Mouse (Mus musculus) intestine, postnatal 0 days (tissue): ENCODE measurements around the gene Mfsd6. TPM values are rescaled to one million over a fixed set of nuclear protein-coding genes. Genes with fewer than 3 reads are reported as not detected.

Source experiments
- ATAC-seq: fragments of 200-750 bp; cut with Nextera tagmentation; 2 replicates; pipeline ENCODE4 v1.8.0; 2017; ENCODE audit warnings: mild to moderate bottlenecking, moderate TSS enrichment, moderate library complexity
- H3K27ac ChIP-seq: fragments of 300-500 bp; sonication (generic); 2 replicates; pipeline ENCODE4 v1.5.1; 2014; ENCODE audit warnings: mild to moderate bottlenecking, low read depth, low read length, moderate library complexity
- H3K27me3 ChIP-seq: fragments of 300-500 bp; sonication (generic); replicated peaks from 2 replicates; pipeline ENCODE4 v1.6.1; 2014; ENCODE audit warnings: low read length, mixed read lengths; ENCODE audit not compliant: control insufficient read depth, insufficient read depth
- H3K36me3 ChIP-seq: fragments of 300-500 bp; sonication (generic); 2 replicates; pipeline ENCODE4 v1.6.1; 2014; ENCODE audit warnings: mild to moderate bottlenecking, moderate library complexity; ENCODE audit not compliant: control insufficient read depth, insufficient read depth
- H3K4me1 ChIP-seq: fragments of 300-500 bp; sonication (generic); replicated peaks from 2 replicates; pipeline ENCODE4 v1.6.1; 2014; ENCODE audit warnings: antibody characterized with exemption, low read length, mixed read lengths; ENCODE audit not compliant: control insufficient read depth, insufficient read depth
- H3K4me2 ChIP-seq: fragments of 300-500 bp; sonication (generic); replicated peaks from 2 replicates; pipeline ENCODE4 v1.6.1; 2014; ENCODE audit warnings: low read depth, mild to moderate bottlenecking, moderate library complexity
- H3K4me3 ChIP-seq: fragments of 300-500 bp; sonication (generic); 2 replicates; pipeline ENCODE4 v1.5.1; 2014; ENCODE audit warnings: low read depth, low read length
- H3K9ac ChIP-seq: fragments of 300-500 bp; sonication (generic); 2 replicates; pipeline ENCODE4 v1.6.1; 2014; ENCODE audit warnings: mild to moderate bottlenecking, low read depth, low read length
- H3K9me3 ChIP-seq: fragments of 300-500 bp; sonication (generic); 2 replicates; pipeline ENCODE4 v1.6.1; 2016; ENCODE audit warnings: mixed run types; ENCODE audit not compliant: control insufficient read depth
- CTCF ChIP-seq: sonication (generic); IDR thresholded peaks from 2 replicates; pipeline ENCODE4 v1.5.1; 2016; ENCODE audit warnings: low read depth, mild to moderate bottlenecking, control low read depth, antibody characterized with exemption, moderate library complexity
- WGBS: fragments of 180-500 bp; shearing (Covaris S2); extraction: QIAGEN DNeasy Blood & Tissue Kit; methylation state at CpG from one replicate; pipeline ENCODE4 v1.1.7; 2014; 5-methylcytosine and 5-hydroxymethylcytosine counted together
- polyA plus RNA-seq: library from polyadenylated mRNA; unstranded; fragments of >200 nt; fragmentation: Nextera tagmentation; extraction: Ambion mirVana; gene quantifications from 2 replicates; pipeline ENCODE4 v1.2.1, GENCODE M21; 2015

Gene Mfsd6
- polyA plus RNA-seq, 1 experiment from 2014 or later, result 9.1 TPM

GRCm38 (mm10) chr1:52663228-52663627 is 64.0 kb downstream of the Mfsd6 start:
- 96% methylated on average over 7 of the region's 7 CpGs for WGBS
- TF ChIP-seq CTCF, result no peak

GRCm38 (mm10) chr1:52660765-52661164 is 66.5 kb downstream of the Mfsd6 start:
- no peak for ATAC-seq
- no peaks in the 10 kb centered on the region for H3K4me1 ChIP-seq
- TF ChIP-seq CTCF, result no peak
- WGBS, result 75% methylated on average over 12 of the region's 12 CpGs
- H3K4me2 ChIP-seq, result no peak overlapping the region
- H3K27me3 ChIP-seq, result no peaks in the 10 kb centered on the region
- peaks cover 8% of the 10 kb centered on the region; the same call in 1 of the 2 replicates for H3K36me3 ChIP-seq
- H3K27ac ChIP-seq, result no peak overlapping the region
- no peak overlapping the region for H3K9ac ChIP-seq
- H3K9me3 ChIP-seq, result no peaks in the 10 kb centered on the region
- no peak overlapping the region for H3K4me3 ChIP-seq

More at GRCm38 (mm10) chr1:52663228-52663627, 64.0 kb downstream of the Mfsd6 start:
- Histone ChIP-seq H3K9me3 (no peaks in the 10 kb centered on the region), H3K4me3 (no peak overlapping the region), H3K27me3 (no peaks in the 10 kb centered on the region), H3K27ac (no peak overlapping the region), H3K4me1 (no peaks in the 10 kb centered on the region), H3K36me3 (peaks cover 4% of the 10 kb centered on the region; the same call in 1 of the 2 replicates), H3K9ac (no peak overlapping the region), H3K4me2 (no peak overlapping the region)
- ATAC-seq, result no peak

- no peak overlapping the region for H3K27ac ChIP-seq
- H3K36me3 ChIP-seq, result peaks cover 8% of the 10 kb centered on the region; the same call in 1 of the 2 replicates
- no peak overlapping the region for H3K4me2 ChIP-seq
- H3K9me3 ChIP-seq, result no peaks in the 10 kb centered on the region
- no peaks in the 10 kb centered on the region for H3K27me3 ChIP-seq
- ATAC-seq, result no peak
- no peaks in the 10 kb centered on the region for H3K4me1 ChIP-seq
- TF ChIP-seq CTCF, result no peak
- no peak overlapping the region for H3K4me3 ChIP-seq
- 33% methylated on average over 2 of the region's 2 CpGs for WGBS
- H3K9ac ChIP-seq, result no peak overlapping the region
These were observed 67.0 kb downstream of the Mfsd6 start for GRCm38 (mm10) chr1:52660278-52660677.

GRCm38 (mm10) chr1:52658160-52658559 is 69.1 kb downstream of the Mfsd6 start:
- no peak overlapping the region for H3K9ac ChIP-seq
- H3K4me2 ChIP-seq, result no peak overlapping the region
- H3K9me3 ChIP-seq, result no peaks in the 10 kb centered on the region
- WGBS, result 96% methylated on average over 7 of the region's 7 CpGs
- TF ChIP-seq CTCF, result no peak
- H3K36me3 ChIP-seq, result peaks cover 8% of the 10 kb centered on the region; the same call in 1 of the 2 replicates
- no peaks in the 10 kb centered on the region for H3K27me3 ChIP-seq
- ATAC-seq, result no peak
- H3K4me1 ChIP-seq, result no peaks in the 10 kb centered on the region
- H3K4me3 ChIP-seq, result no peak overlapping the region
- H3K27ac ChIP-seq, result no peak overlapping the region

GRCm38 (mm10) chr1:52655153-52655552 is 72.1 kb downstream of the Mfsd6 start:
- no peak for ATAC-seq
- no peak overlapping the region for H3K9ac ChIP-seq
- no peaks in the 10 kb centered on the region for H3K9me3 ChIP-seq
- no peak overlapping the region for H3K27ac ChIP-seq
- H3K4me1 ChIP-seq, result no peaks in the 10 kb centered on the region
- H3K4me3 ChIP-seq, result no peak overlapping the region
- WGBS, result 79% methylated on average over 4 of the region's 4 CpGs
- TF ChIP-seq CTCF, result no peak
- H3K36me3 ChIP-seq, result peaks cover 10% of the 10 kb centered on the region; the same call in 1 of the 2 replicates
- H3K27me3 ChIP-seq, result no peaks in the 10 kb centered on the region
- no peak overlapping the region for H3K4me2 ChIP-seq

GRCm38 (mm10) chr1:52653366-52653765 is 73.9 kb downstream of the Mfsd6 start:
- Histone ChIP-seq H3K27ac (no peak overlapping the region), H3K4me2 (no peak overlapping the region), H3K4me3 (no peak overlapping the region), H3K27me3 (no peaks in the 10 kb centered on the region), H3K9me3 (no peaks in the 10 kb centered on the region), H3K4me1 (no peaks in the 10 kb centered on the region), H3K9ac (no peak overlapping the region), H3K36me3 (peaks cover 10% of the 10 kb centered on the region; the same call in 1 of the 2 replicates)
- ATAC-seq, result no peak
- no peak for TF ChIP-seq CTCF
- 75% methylated on average over 1 of the region's 1 CpGs for WGBS
